ENCODE assay signal across 17 mouse cellular contexts in genomic region chr2:75688901-75689300, GRCm38 (mm10). TPM values are rescaled to one million over a fixed set of nuclear protein-coding genes. Genes with fewer than 3 reads are reported as not detected.
DNase-seq lines count a peak whose midpoint lies in the region; ATAC-seq and TF ChIP-seq lines count a peak whose summit lies in the region.
"Had no signal": no experiment of that assay in that cellular context is flagged by ENCODE, and none has a peak within 500 bp of the region (broad histone marks: within the 10 kb centered on the region; RNA-seq: fewer than 3 reads in every experiment).

No protein-coding gene starts in this region.

- no peaks in the 10 kb centered on the region for H3K27me3 ChIP-seq in heart, embryonic 14.5 days (ENCODE audit: control insufficient read depth, insufficient read depth, low read length)
- H3K27me3 ChIP-seq in heart, embryonic 11.5 days (ENCODE audit: control insufficient read depth, insufficient read depth, low read length), result no peaks in the 10 kb centered on the region
- H3K27me3 ChIP-seq in liver, postnatal 0 days (ENCODE audit: insufficient read depth, low read length), result no peaks in the 10 kb centered on the region
- no peaks in the 10 kb centered on the region for H3K27me3 ChIP-seq in liver, embryonic 11.5 days (replicated peaks; ENCODE audit: control insufficient read depth, insufficient read depth, low read length)
- no peaks in the 10 kb centered on the region for H3K27me3 ChIP-seq in MEL (ENCODE audit: control insufficient read depth in 1 of 2, insufficient read depth in 2 of 2, low read length in 2 of 2)
- H3K27me3 ChIP-seq in stomach, postnatal 0 days (ENCODE audit: control insufficient read depth, insufficient read depth, low read length), result no peaks in the 10 kb centered on the region
- H3K27me3 ChIP-seq: embryonic facial prominence, embryonic 15.5 days; forebrain, embryonic 12.5 days; intestine, embryonic 15.5 days; stomach, embryonic 15.5 days had no signal

- no peak for TF ChIP-seq EP300 in liver, postnatal 0 days (IDR thresholded peaks at IDR 0.05; ENCODE audit: low read depth)
- TF ChIP-seq EP300 in MEL (IDR thresholded peaks at IDR 0.05; ENCODE audit: low read depth in 1 of 2, low read length in 2 of 2), result no peak
- TF ChIP-seq EP300 in stomach, postnatal 0 days (optimal IDR thresholded peaks at IDR 0.05), result no peak

- no peak for TF ChIP-seq CTCF in liver, postnatal 0 days (IDR thresholded peaks at IDR 0.05; ENCODE audit: low read depth)
- no peak for TF ChIP-seq CTCF in MEL (IDR thresholded peaks at IDR 0.05 in 2 of 3, conservative IDR thresholded peaks at IDR 0.05 in 1 of 3; ENCODE audit: control insufficient read depth in 1 of 3, insufficient read depth in 1 of 3, low read depth in 2 of 3, low read length in 3 of 3, poor library complexity in 1 of 3, severe bottlenecking in 1 of 3)
- no peak for TF ChIP-seq CTCF in stomach, postnatal 0 days (IDR thresholded peaks at IDR 0.05; ENCODE audit: low read depth)

- no peak for TF ChIP-seq POLR2A in MEL (IDR thresholded peaks at IDR 0.05; ENCODE audit: control insufficient read depth in 1 of 2, insufficient read depth in 1 of 2, low read depth in 1 of 2, low read length in 2 of 2, poor library complexity in 1 of 2)

- WGBS in heart, embryonic 14.5 days, result 78% methylated on average over 1 of the region's 1 CpGs
- 86% methylated on average over 1 of the region's 1 CpGs for WGBS in heart, embryonic 11.5 days (ENCODE audit: insufficient replicate concordance)
- 84% methylated on average over 1 of the region's 1 CpGs for WGBS in liver, postnatal 0 days (ENCODE audit: insufficient replicate concordance)
- WGBS in liver, embryonic 11.5 days, result 80% methylated on average over 1 of the region's 1 CpGs
- WGBS in stomach, postnatal 0 days, result 63% methylated on average over 1 of the region's 1 CpGs

- no peak for ATAC-seq in heart, embryonic 14.5 days (ENCODE audit: insufficient number of reproducible peaks, insufficient read depth, low FRiP score, low read depth)
- ATAC-seq in heart, embryonic 11.5 days (replicated peaks; ENCODE audit: insufficient number of reproducible peaks, low FRiP score, low TSS enrichment), result no peak
- peak; percentile 10; the same call in 1 of the 2 replicates for ATAC-seq in liver, postnatal 0 days
- no peak for ATAC-seq in liver, embryonic 11.5 days (replicated peaks; ENCODE audit: low FRiP score)
- peak; percentile 18; the same call in 1 of the 2 replicates for ATAC-seq in stomach, postnatal 0 days (ENCODE audit: low FRiP score, low TSS enrichment)
- ATAC-seq: intestine, embryonic 15.5 days had no signal

- no peak for TF ChIP-seq RAD21 in MEL (IDR thresholded peaks at IDR 0.05; ENCODE audit: low read depth, low read length)

- no peak overlapping the region for H3K4me3 ChIP-seq in heart, embryonic 14.5 days (ENCODE audit: control insufficient read depth in 1 of 2, insufficient read depth in 1 of 2, low read depth in 1 of 2, low read length in 2 of 2)
- no peak overlapping the region for H3K4me3 ChIP-seq in heart, embryonic 11.5 days (ENCODE audit: low read depth, low read length)
- H3K4me3 ChIP-seq in liver, postnatal 0 days (ENCODE audit: low read depth, low read length), result no peak overlapping the region
- H3K4me3 ChIP-seq in liver, embryonic 11.5 days (ENCODE audit: low read depth, low read length), result no peak overlapping the region
- no peak overlapping the region for H3K4me3 ChIP-seq in MEL (ENCODE audit: control insufficient read depth in 1 of 2, insufficient read depth in 1 of 2, low read depth in 2 of 2, low read length in 2 of 2)
- H3K4me3 ChIP-seq in stomach, postnatal 0 days (ENCODE audit: low read depth, low read length), result no peak overlapping the region
- H3K4me3 ChIP-seq: embryonic facial prominence, embryonic 15.5 days; forebrain, embryonic 12.5 days; intestine, embryonic 15.5 days; stomach, embryonic 15.5 days had no signal

- 0 out of 2 replicates have a peak, but pooled peaks cover 3% of the 10 kb centered on the region for H3K36me3 ChIP-seq in heart, embryonic 14.5 days (ENCODE audit: control insufficient read depth, insufficient read depth, low read length)
- H3K36me3 ChIP-seq in heart, embryonic 11.5 days (ENCODE audit: control insufficient read depth, insufficient read depth, low read length), result no peaks in the 10 kb centered on the region
- peaks cover 24% of the 10 kb centered on the region for H3K36me3 ChIP-seq in liver, postnatal 0 days (replicated peaks; ENCODE audit: insufficient read depth, low read length)
- no peaks in the 10 kb centered on the region for H3K36me3 ChIP-seq in liver, embryonic 11.5 days (ENCODE audit: control insufficient read depth, insufficient read depth, low read length)
- H3K36me3 ChIP-seq in MEL (ENCODE audit: control insufficient read depth in 1 of 2, insufficient read depth in 2 of 2, low read length in 2 of 2), result peaks cover 11 to 30% of the 10 kb centered on the region in 2 experiments
- H3K36me3 ChIP-seq in stomach, postnatal 0 days (ENCODE audit: control insufficient read depth, insufficient read depth, low read length), result no peaks in the 10 kb centered on the region
- H3K36me3 ChIP-seq: embryonic facial prominence, embryonic 15.5 days; forebrain, embryonic 12.5 days; stomach, embryonic 15.5 days had no signal

- no peaks in the 10 kb centered on the region for H3K9me3 ChIP-seq in heart, embryonic 14.5 days (ENCODE audit: control insufficient read depth, low read length)
- no peaks in the 10 kb centered on the region for H3K9me3 ChIP-seq in heart, embryonic 11.5 days (replicated peaks; ENCODE audit: control insufficient read depth, low read length)
- no peaks in the 10 kb centered on the region for H3K9me3 ChIP-seq in liver, postnatal 0 days (ENCODE audit: low read length)
- no peaks in the 10 kb centered on the region for H3K9me3 ChIP-seq in liver, embryonic 11.5 days (ENCODE audit: control insufficient read depth, low read length)
- no peaks in the 10 kb centered on the region for H3K9me3 ChIP-seq in MEL (replicated peaks; ENCODE audit: insufficient read depth, low read length)
- no peaks in the 10 kb centered on the region for H3K9me3 ChIP-seq in stomach, postnatal 0 days (ENCODE audit: control insufficient read depth, low read length)
- H3K9me3 ChIP-seq: embryonic facial prominence, embryonic 15.5 days; forebrain, embryonic 12.5 days; intestine, embryonic 15.5 days; stomach, embryonic 15.5 days had no signal

- no peak for DNase-seq in liver, postnatal 0 days
- DNase-seq in liver, embryonic 11.5 days (ENCODE audit: low spot score), result no peak
- DNase-seq in MEL (ENCODE audit: low read depth, low spot score), result peak; percentile 61
- no peak for DNase-seq in stomach, postnatal 0 days (ENCODE audit: low spot score)
- DNase-seq in right cerebral cortex, postnatal 14 days, result no peak
- DNase-seq: cerebellum, postnatal 10 days; gastrocnemius, postnatal 36 days; kidney, postnatal 4 days; lung, postnatal 14 days; right cerebral cortex, adult 18-20 months had no signal

- H3K79me2 ChIP-seq in MEL (ENCODE audit: control insufficient read depth, insufficient read depth, low read length, poor library complexity), result peaks cover 73% of the 10 kb centered on the region

- H3K4me2 ChIP-seq in heart, embryonic 14.5 days (ENCODE audit: low read length), result no peak overlapping the region
- no peak overlapping the region for H3K4me2 ChIP-seq in heart, embryonic 11.5 days
- H3K4me2 ChIP-seq in liver, postnatal 0 days (ENCODE audit: low read depth, low read length), result no peak overlapping the region
- no peak overlapping the region for H3K4me2 ChIP-seq in liver, embryonic 11.5 days
- no peak overlapping the region for H3K4me2 ChIP-seq in stomach, postnatal 0 days (replicated peaks; ENCODE audit: low read depth)
- H3K4me2 ChIP-seq: embryonic facial prominence, embryonic 15.5 days; forebrain, embryonic 12.5 days; hindbrain, embryonic 14.5 days; intestine, embryonic 15.5 days; stomach, embryonic 15.5 days had no signal

- no peak overlapping the region for H3K9ac ChIP-seq in heart, embryonic 14.5 days (ENCODE audit: low read length)
- H3K9ac ChIP-seq in heart, embryonic 11.5 days (ENCODE audit: low read depth, low read length), result no peak overlapping the region
- H3K9ac ChIP-seq in liver, postnatal 0 days (replicated peaks), result no peak overlapping the region
- no peak overlapping the region for H3K9ac ChIP-seq in liver, embryonic 11.5 days (ENCODE audit: low read depth, low read length)
- H3K9ac ChIP-seq in MEL (ENCODE audit: control insufficient read depth, low read depth, low read length, poor library complexity, severe bottlenecking), result no peak overlapping the region
- no peak overlapping the region for H3K9ac ChIP-seq in stomach, postnatal 0 days (ENCODE audit: low read length)
- H3K9ac ChIP-seq: embryonic facial prominence, embryonic 15.5 days; forebrain, embryonic 12.5 days; hindbrain, embryonic 14.5 days; intestine, embryonic 15.5 days; stomach, embryonic 15.5 days had no signal

- peaks cover 40 to 91% of the 10 kb centered on the region in 2 experiments for H3K4me1 ChIP-seq in heart, embryonic 14.5 days (ENCODE audit: control insufficient read depth in 2 of 2, insufficient read depth in 2 of 2, low read length in 2 of 2)
- peaks cover 51% of the 10 kb centered on the region for H3K4me1 ChIP-seq in heart, embryonic 11.5 days (ENCODE audit: control insufficient read depth, insufficient read depth, low read length)
- peaks cover 38% of the 10 kb centered on the region for H3K4me1 ChIP-seq in liver, postnatal 0 days (ENCODE audit: insufficient read depth)
- H3K4me1 ChIP-seq in liver, embryonic 11.5 days (replicated peaks; ENCODE audit: control insufficient read depth, insufficient read depth, low read length), result peaks cover 32% of the 10 kb centered on the region
- H3K4me1 ChIP-seq in MEL (ENCODE audit: control insufficient read depth in 1 of 2, insufficient read depth in 2 of 2, low read length in 2 of 2), result peaks cover 8 to 18% of the 10 kb centered on the region in 2 experiments; a peak in 3 of 4 replicates
- peaks cover 3% of the 10 kb centered on the region; the same call in 1 of the 2 replicates for H3K4me1 ChIP-seq in stomach, postnatal 0 days (replicated peaks; ENCODE audit: control insufficient read depth, insufficient read depth)

- H3K27ac ChIP-seq in heart, embryonic 14.5 days (replicated peaks in 1 of 2; ENCODE audit: control insufficient read depth in 1 of 2, insufficient read depth in 1 of 2, low read depth in 2 of 2, low read length in 2 of 2), result peak overlapping the region; percentile 35 to 52; a peak in 3 of 4 replicates
- no peak overlapping the region for H3K27ac ChIP-seq in heart, embryonic 11.5 days (ENCODE audit: low read depth, low read length)
- 0 out of 2 replicates have a peak overlapping the region, but pooled peaks have one; percentile 23 for H3K27ac ChIP-seq in liver, postnatal 0 days (ENCODE audit: low read depth)
- no peak overlapping the region for H3K27ac ChIP-seq in liver, embryonic 11.5 days (ENCODE audit: low read depth, low read length)
- no peak overlapping the region for H3K27ac ChIP-seq in MEL (ENCODE audit: control insufficient read depth, low read depth, low read length)
- no peak overlapping the region for H3K27ac ChIP-seq in stomach, postnatal 0 days (replicated peaks)
- H3K27ac ChIP-seq: embryonic facial prominence, embryonic 15.5 days; forebrain, embryonic 12.5 days; hindbrain, embryonic 14.5 days; intestine, embryonic 15.5 days; stomach, embryonic 15.5 days had no signal

RNA-seq across cellular contexts. Expression of gene Nfe2l2, which starts 15.5 kb away (rescaled TPM):
- polyA plus RNA-seq in heart, embryonic 14.5 days (2014; fragmentation: Nextera tagmentation; extraction: Ambion mirVana), result 52.5 and 55.3 TPM in 2 replicates
- polyA plus RNA-seq in heart, embryonic 11.5 days (2014; fragmentation: Nextera tagmentation; extraction: Ambion mirVana), result 46.7 and 48.7 TPM in 2 replicates
- polyA plus RNA-seq in liver, postnatal 0 days (2015; fragmentation: Nextera tagmentation; extraction: Ambion mirVana), result 58.7 and 59.4 TPM in 2 replicates
- 69.6 and 77.5 TPM in 2 replicates for polyA plus RNA-seq in liver, embryonic 11.5 days (2014; fragmentation: Nextera tagmentation; extraction: Ambion mirVana)
- total RNA-seq in MEL (2012; rRNA removed), result 33.2 and 42.1 TPM in 2 replicates
- polyA plus RNA-seq in MEL (2012; ENCODE audit: insufficient read depth in 1 of 2, insufficient read length in 2 of 2, low read depth in 1 of 2, low replicate concordance in 2 of 2, missing spikeins in 1 of 2), result 10 to 100 TPM in 1 of 2 experiments, not detected in 1; 59.1 TPM
- 125 and 144 TPM in 2 replicates for polyA plus RNA-seq in stomach, postnatal 0 days (2015; fragmentation: Nextera tagmentation; extraction: Ambion mirVana)

RNA-seq across cellular contexts. Expression of gene Hnrnpa3, which starts 29.8 kb away (rescaled TPM):
- 121 and 134 TPM in 2 replicates for polyA plus RNA-seq in heart, embryonic 14.5 days (2014; fragmentation: Nextera tagmentation; extraction: Ambion mirVana)
- polyA plus RNA-seq in heart, embryonic 11.5 days (2014; fragmentation: Nextera tagmentation; extraction: Ambion mirVana), result 164 and 174 TPM in 2 replicates
- polyA plus RNA-seq in liver, postnatal 0 days (2015; fragmentation: Nextera tagmentation; extraction: Ambion mirVana), result 86.9 and 90.7 TPM in 2 replicates
- polyA plus RNA-seq in liver, embryonic 11.5 days (2014; fragmentation: Nextera tagmentation; extraction: Ambion mirVana), result 222 and 234 TPM in 2 replicates
- total RNA-seq in MEL (2012; rRNA removed), result 126 and 171 TPM in 2 replicates
- polyA plus RNA-seq in MEL (2012; ENCODE audit: insufficient read depth in 1 of 2, insufficient read length in 2 of 2, low read depth in 1 of 2, low replicate concordance in 2 of 2, missing spikeins in 1 of 2), result 100 to 1,000 TPM; 342 to 437 TPM
- polyA plus RNA-seq in stomach, postnatal 0 days (2015; fragmentation: Nextera tagmentation; extraction: Ambion mirVana), result 116 and 127 TPM in 2 replicates

Comparison
In these comparisons a context has a peak if more than half of its experiments do, and no peak if none do; other contexts are left out.
1. ATAC-seq: peak in liver, postnatal 0 days (single experiment) and stomach, postnatal 0 days (single experiment); none in heart, embryonic 14.5 days (single experiment), heart, embryonic 11.5 days (single experiment) and liver, embryonic 11.5 days (single experiment).
2. H3K27ac ChIP-seq: peak in heart, embryonic 14.5 days (2 of 2) and liver, postnatal 0 days (single experiment); none in heart, embryonic 11.5 days (single experiment), liver, embryonic 11.5 days (single experiment), MEL (single experiment) and stomach, postnatal 0 days (single experiment).